Mouse (Mus musculus) cortical plate, adult 2 months (tissue): ENCODE results near the gene Olfr1057.
"Not testable (repeated sequence)": the region's sequence is repeated elsewhere in the genome, so short reads cannot be mapped to it uniquely, and the experiment has no call there.

Experiments
- CTCF ChIP-seq: fragments of 200-500 bp; IDR thresholded peaks from 2 replicates; pipeline ENCODE4 v1.5.1; 2011; ENCODE audit warnings: mild to moderate bottlenecking, control low read depth, low read length; ENCODE audit not compliant: insufficient read depth; ENCODE audit errors: extremely low read depth
- POLR2A ChIP-seq: fragments of 200-500 bp; IDR thresholded peaks from 2 replicates; pipeline ENCODE4 v1.6.1; 2011; ENCODE audit warnings: mild to moderate bottlenecking, low read length, control low read depth; ENCODE audit not compliant: insufficient read depth; ENCODE audit errors: extremely low read depth

- not testable (repeated sequence) for TF ChIP-seq POLR2A, CTCF
These were observed 48.5 kb upstream of the Olfr1057 start, which contains the start of gene Olfr1062 for GRCm38 (mm10) chr2:86426649-86427048.
